Mouse (Mus musculus) neural tube, embryonic 12.5 days (tissue): ENCODE measurements around the gene 6430548M08Rik. TPM values are rescaled to one million over a fixed set of nuclear protein-coding genes. Genes with fewer than 3 reads are reported as not detected.

ENCODE experiments used
- ATAC-seq: fragments of 200-750 bp; cut with Nextera tagmentation; 2 replicates; pipeline ENCODE4 v1.8.0; 2017; ENCODE audit warnings: low read depth, mild to moderate bottlenecking, moderate TSS enrichment, moderate library complexity; ENCODE audit not compliant: low FRiP score
- H3K27ac ChIP-seq: fragments of 300-500 bp; sonication (generic); 2 replicates; pipeline ENCODE4 v1.5.1; 2016
- H3K27me3 ChIP-seq: fragments of 300-500 bp; sonication (generic); replicated peaks from 2 replicates; pipeline ENCODE4 v1.6.1; 2016; ENCODE audit warnings: mild to moderate bottlenecking
- H3K36me3 ChIP-seq: fragments of 300-500 bp; sonication (generic); 2 replicates; pipeline ENCODE4 v1.6.1; 2016; ENCODE audit warnings: mild to moderate bottlenecking
- H3K4me1 ChIP-seq: fragments of 300-500 bp; sonication (generic); 2 replicates; pipeline ENCODE4 v1.6.1; 2016
- H3K4me2 ChIP-seq: fragments of 300-500 bp; sonication (generic); replicated peaks from 2 replicates; pipeline ENCODE4 v1.6.1; 2016; ENCODE audit warnings: mild to moderate bottlenecking
- H3K4me3 ChIP-seq: fragments of 300-500 bp; sonication (generic); 2 replicates; pipeline ENCODE4 v1.5.1; 2016
- H3K9ac ChIP-seq: fragments of 300-500 bp; sonication (generic); 2 replicates; pipeline ENCODE4 v1.6.1; 2016; ENCODE audit warnings: mild to moderate bottlenecking
- H3K9me3 ChIP-seq: fragments of 300-500 bp; sonication (generic); 2 replicates; pipeline ENCODE4 v1.6.1; 2016; ENCODE audit warnings: mild to moderate bottlenecking
- WGBS: fragments of 180-500 bp; shearing (Covaris S2); methylation state at CpG from one replicate; pipeline ENCODE4 v1.1.7; 2016; 5-methylcytosine and 5-hydroxymethylcytosine counted together
- polyA plus RNA-seq: library from polyadenylated mRNA; unstranded; fragments of >200 nt; fragmentation: Nextera tagmentation; extraction: Ambion mirVana; gene quantifications from 2 replicates; pipeline ENCODE4 v1.2.1, GENCODE M21; 2016

The 6430548M08Rik gene
- polyA plus RNA-seq, 1 experiment from 2014 or later, result 16.6 TPM

DNA sequence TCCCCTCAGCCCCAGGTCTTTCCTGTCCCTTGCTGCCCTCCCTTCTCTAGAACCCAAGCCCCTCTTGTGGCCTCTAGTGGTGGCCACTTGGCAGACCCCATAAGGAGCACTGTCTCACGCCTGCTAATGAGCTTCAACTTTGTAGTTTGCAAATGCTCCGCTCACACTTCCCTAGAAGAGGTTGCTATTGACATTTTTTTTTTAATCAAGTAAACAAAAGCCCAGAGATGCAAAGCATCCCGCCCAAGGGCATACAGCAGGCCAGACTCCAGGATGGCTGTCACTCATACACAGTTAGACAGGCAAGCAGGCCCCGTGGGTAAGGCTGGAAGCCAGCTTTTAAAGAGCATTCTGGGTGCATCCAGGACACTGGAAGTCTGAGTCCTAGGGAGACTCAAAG, 62.7 kb downstream of the 6430548M08Rik start:
- H3K4me1 ChIP-seq, result peaks cover 43% of the 10 kb centered on the region
- 18% methylated on average over 4 of the region's 4 CpGs for WGBS
- H3K27me3 ChIP-seq, result peaks cover 16% of the 10 kb centered on the region
- H3K36me3 ChIP-seq, result no peaks in the 10 kb centered on the region
- no peaks in the 10 kb centered on the region for H3K9me3 ChIP-seq
- H3K4me3 ChIP-seq, result no peak overlapping the region
- peak overlapping the region; percentile 56 for H3K4me2 ChIP-seq
- peak overlapping the region; percentile 76; the same call in 1 of the 2 replicates for H3K27ac ChIP-seq
- ATAC-seq, result peak; percentile 19; the same call in 1 of the 2 replicates
- no peak overlapping the region for H3K9ac ChIP-seq

- H3K36me3 ChIP-seq, result no peaks in the 10 kb centered on the region
- H3K9me3 ChIP-seq, result no peaks in the 10 kb centered on the region
- WGBS, result 0% methylated on average over 23 of the region's 26 CpGs
- H3K27ac ChIP-seq, result peak within 1 kb of the TSS; percentile 76; the same call in 1 of the 2 replicates
- peak within 1 kb of the TSS; percentile 56 for H3K4me2 ChIP-seq
- peak within 1 kb of the TSS; percentile 42; the same call in 1 of the 2 replicates for H3K9ac ChIP-seq
- H3K27me3 ChIP-seq, result peaks cover 16% of the 10 kb centered on the region
- H3K4me3 ChIP-seq, result peak within 1 kb of the TSS; percentile 18; the same call in 1 of the 2 replicates
- peaks cover 43% of the 10 kb centered on the region for H3K4me1 ChIP-seq
- ATAC-seq, result peak; percentile 87
These were observed 63.6 kb downstream of the 6430548M08Rik start, which contains the start of gene Fam92b for GRCm38 (mm10) chr8:120177318-120178123. Gene Fam92b, minus strand, starts transcription at chr8:120177466.

- Histone ChIP-seq H3K9me3 (no peaks in the 10 kb centered on the region), H3K36me3 (no peaks in the 10 kb centered on the region), H3K4me3 (no peak overlapping the region), H3K4me2 (peak overlapping the region; percentile 56), H3K27ac (peak overlapping the region; percentile 76; the same call in 1 of the 2 replicates), H3K9ac (peak overlapping the region; percentile 42; the same call in 1 of the 2 replicates), H3K4me1 (peaks cover 43% of the 10 kb centered on the region), H3K27me3 (peaks cover 16% of the 10 kb centered on the region)
- 6% methylated on average over 10 of the region's 10 CpGs for WGBS
- no peak for ATAC-seq
These were observed 64.2 kb downstream of the 6430548M08Rik start for GRCm38 (mm10) chr8:120178124-120178514.

DNA sequence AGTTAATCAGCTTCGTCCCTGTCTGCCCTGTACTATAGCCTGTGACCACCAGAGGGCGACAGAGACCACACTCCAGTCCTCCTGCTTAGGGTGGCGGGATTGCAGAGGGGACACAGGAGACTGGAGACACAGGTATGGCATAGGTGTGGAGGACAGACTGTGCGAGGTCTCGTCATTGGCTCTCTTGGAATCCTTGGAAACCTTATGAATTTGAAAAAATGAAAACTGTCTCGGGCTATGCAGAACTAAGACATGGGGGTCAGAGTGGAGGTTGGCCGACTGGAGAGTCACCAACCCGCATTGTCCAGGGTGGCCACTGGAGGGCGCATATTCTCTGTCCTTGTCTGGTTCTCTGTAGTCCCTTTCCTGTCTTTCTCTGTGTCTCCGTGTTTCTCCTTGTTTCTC, 65.1 kb downstream of the 6430548M08Rik start:
- Histone ChIP-seq H3K4me1 (peaks cover 46% of the 10 kb centered on the region), H3K9ac (0 out of 2 replicates have a peak overlapping the region, but pooled peaks have one; percentile 30), H3K36me3 (no peaks in the 10 kb centered on the region), H3K4me3 (no peak overlapping the region), H3K27ac (no peak overlapping the region), H3K9me3 (no peaks in the 10 kb centered on the region), H3K27me3 (peaks cover 16% of the 10 kb centered on the region), H3K4me2 (peak overlapping the region; percentile 50)
- ATAC-seq, result peak; percentile 52
- WGBS, result under 1% methylated on average over 10 of the region's 10 CpGs

- 26% methylated on average over 7 of the region's 7 CpGs for WGBS
- H3K27ac ChIP-seq, result no peak overlapping the region
These were observed 66.6 kb downstream of the 6430548M08Rik start for GRCm38 (mm10) chr8:120180445-120180970.

GRCm38 (mm10) chr8:120181274-120181673, 67.3 kb downstream of the 6430548M08Rik start:
- Histone ChIP-seq H3K27ac (no peak overlapping the region), H3K9ac (no peak overlapping the region), H3K9me3 (no peaks in the 10 kb centered on the region), H3K4me2 (no peak overlapping the region), H3K36me3 (no peaks in the 10 kb centered on the region), H3K4me3 (no peak overlapping the region), H3K4me1 (peaks cover 62% of the 10 kb centered on the region), H3K27me3 (no peaks in the 10 kb centered on the region)
- ATAC-seq, result no peak
- WGBS, result 88% methylated on average over 5 of the region's 5 CpGs

More at GRCm38 (mm10) chr8:120180445-120180970, 66.6 kb downstream of the 6430548M08Rik start:
- Histone ChIP-seq H3K9ac (no peak overlapping the region), H3K27me3 (peaks cover under 1% of the 10 kb centered on the region), H3K9me3 (no peaks in the 10 kb centered on the region), H3K4me3 (no peak overlapping the region), H3K4me1 (peaks cover 61% of the 10 kb centered on the region), H3K36me3 (no peaks in the 10 kb centered on the region), H3K4me2 (no peak overlapping the region)
- ATAC-seq, result no peak

DNA sequence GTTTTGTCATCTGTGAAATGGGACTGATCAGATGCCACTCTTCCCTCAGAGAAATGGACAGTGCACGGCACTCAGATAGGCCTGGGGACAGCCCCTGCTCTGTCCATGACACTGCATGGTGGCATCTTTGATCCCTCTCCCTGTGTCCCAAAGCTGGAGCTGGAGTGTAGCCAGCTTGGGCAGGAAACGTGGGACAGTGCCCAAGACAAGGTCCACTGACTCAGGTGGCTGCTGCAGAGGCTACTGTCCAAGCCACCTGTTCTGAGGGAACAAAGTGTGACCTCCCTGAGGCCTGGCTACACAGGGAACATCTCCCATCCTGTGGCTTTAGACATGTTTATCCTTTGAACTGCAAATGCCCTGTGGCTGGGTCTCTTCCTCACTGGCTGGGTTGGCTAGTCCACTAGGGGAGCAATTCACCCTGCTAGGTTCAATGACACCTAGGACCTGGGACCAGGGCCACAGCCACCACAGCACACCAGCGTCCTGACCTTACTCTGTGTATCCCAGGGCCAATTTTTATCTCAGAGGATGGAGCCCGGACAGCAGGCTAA, 68.0 kb downstream of the 6430548M08Rik start:
- H3K36me3 ChIP-seq, result no peaks in the 10 kb centered on the region
- WGBS, result 80% methylated on average over 4 of the region's 4 CpGs
- no peaks in the 10 kb centered on the region for H3K27me3 ChIP-seq
- ATAC-seq, result no peak
- H3K27ac ChIP-seq, result no peak overlapping the region
- H3K9me3 ChIP-seq, result no peaks in the 10 kb centered on the region
- H3K4me3 ChIP-seq, result no peak overlapping the region
- H3K4me1 ChIP-seq, result peaks cover 61% of the 10 kb centered on the region
- H3K4me2 ChIP-seq, result no peak overlapping the region
- no peak overlapping the region for H3K9ac ChIP-seq

- WGBS, result 48% methylated on average over 9 of the region's 9 CpGs
- peak overlapping the region; percentile 17; the same call in 1 of the 2 replicates for H3K9ac ChIP-seq
- H3K27ac ChIP-seq, result peak overlapping the region; percentile 72; the same call in 1 of the 2 replicates
- no peaks in the 10 kb centered on the region for H3K9me3 ChIP-seq
- 0 out of 2 replicates have a peak overlapping the region, but pooled peaks have one; percentile 5 for H3K4me2 ChIP-seq
- no peak overlapping the region for H3K4me3 ChIP-seq
- ATAC-seq, result no peak
- peaks cover 38% of the 10 kb centered on the region for H3K4me1 ChIP-seq
- no peaks in the 10 kb centered on the region for H3K27me3 ChIP-seq
- no peaks in the 10 kb centered on the region for H3K36me3 ChIP-seq
These were observed 70.4 kb downstream of the 6430548M08Rik start for GRCm38 (mm10) chr8:120184366-120184765.

- H3K9me3 ChIP-seq, result no peaks in the 10 kb centered on the region
- H3K27me3 ChIP-seq, result no peaks in the 10 kb centered on the region
- peak overlapping the region; percentile 72 for H3K27ac ChIP-seq
- peak overlapping the region; percentile 17 for H3K9ac ChIP-seq
- no peaks in the 10 kb centered on the region for H3K36me3 ChIP-seq
- no peak overlapping the region for H3K4me3 ChIP-seq
- 27% methylated on average over 16 of the region's 17 CpGs for WGBS
- peak; percentile 65 for ATAC-seq
- peaks cover 36% of the 10 kb centered on the region for H3K4me1 ChIP-seq
- H3K4me2 ChIP-seq, result peak overlapping the region; percentile 44
These were observed 71.2 kb downstream of the 6430548M08Rik start for GRCm38 (mm10) chr8:120184850-120185792.

- no peak overlapping the region for H3K27ac ChIP-seq
- H3K4me3 ChIP-seq, result no peak overlapping the region
- no peak overlapping the region for H3K9ac ChIP-seq
- peaks cover 38% of the 10 kb centered on the region for H3K4me1 ChIP-seq
- no peaks in the 10 kb centered on the region for H3K9me3 ChIP-seq
- no peak overlapping the region for H3K4me2 ChIP-seq
- H3K36me3 ChIP-seq, result no peaks in the 10 kb centered on the region
- ATAC-seq, result no peak
- WGBS, result 62% methylated on average over 8 of the region's 8 CpGs
- H3K27me3 ChIP-seq, result no peaks in the 10 kb centered on the region
These were observed 72.5 kb downstream of the 6430548M08Rik start for GRCm38 (mm10) chr8:120186454-120186853.

GRCm38 (mm10) chr8:120188510-120188909, 74.6 kb downstream of the 6430548M08Rik start:
- H3K4me2 ChIP-seq, result no peak overlapping the region
- 0 out of 2 replicates have a peak overlapping the region, but pooled peaks have one; percentile 8 for H3K9ac ChIP-seq
- no peaks in the 10 kb centered on the region for H3K36me3 ChIP-seq
- H3K9me3 ChIP-seq, result no peaks in the 10 kb centered on the region
- peaks cover 41% of the 10 kb centered on the region for H3K4me1 ChIP-seq
- no peak overlapping the region for H3K4me3 ChIP-seq
- no peak overlapping the region for H3K27ac ChIP-seq
- H3K27me3 ChIP-seq, result no peaks in the 10 kb centered on the region
- WGBS, result 89% methylated on average over 6 of the region's 6 CpGs
- no peak for ATAC-seq
